Mouse (Mus musculus): ENCODE measurements at regions not wholly inside any gene's neighbourhood (a gene's known extent, or its start where the extent isn't known, plus 50 kb on each side); places are given as distances from the start of the nearest gene placed in this dataset.
A peak's percentile ranks its signal among the peaks of the same experiment; 100 is the strongest.

DNA sequence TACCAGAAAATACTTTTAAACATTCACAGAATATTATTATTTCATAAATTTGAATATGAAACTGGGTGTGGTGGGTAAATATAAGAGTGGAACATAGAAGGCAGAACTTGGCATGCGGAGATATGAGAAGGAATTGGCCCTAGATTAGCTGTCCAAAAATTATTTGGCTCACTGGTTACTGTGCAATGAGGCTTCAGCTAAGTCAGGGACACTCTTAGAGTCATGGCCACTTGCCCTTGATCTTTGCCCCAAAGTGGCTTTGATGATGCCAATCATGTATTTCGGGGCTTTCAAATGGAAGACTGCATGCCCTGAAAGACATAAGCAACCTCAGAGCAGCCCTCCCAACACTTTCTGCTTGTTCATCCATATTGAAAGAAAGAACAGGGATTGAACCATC, 76.9 kb downstream of the Pxdc1 start:
- no peak for DNase-seq (ENCODE audit: low spot score in 2 of 2)
- intact Hi-C loops (cut with DNase I) = no loop called here

- intact Hi-C loops (cut with DNase I) = no loop called here
- peak; percentile 6 to 12 for DNase-seq (ENCODE audit: low spot score in 2 of 2)
These were observed 77.3 kb downstream of the Pxdc1 start for GRCm38 (mm10) chr13:34575997-34576314.

- intact Hi-C loops (cut with DNase I) = no loop called here
- peak in 1 of 2 experiments; percentile 5 for DNase-seq (ENCODE audit: low spot score in 2 of 2)
These were observed 77.9 kb downstream of the Pxdc1 start for GRCm38 (mm10) chr13:34575179-34575996.

DNA sequence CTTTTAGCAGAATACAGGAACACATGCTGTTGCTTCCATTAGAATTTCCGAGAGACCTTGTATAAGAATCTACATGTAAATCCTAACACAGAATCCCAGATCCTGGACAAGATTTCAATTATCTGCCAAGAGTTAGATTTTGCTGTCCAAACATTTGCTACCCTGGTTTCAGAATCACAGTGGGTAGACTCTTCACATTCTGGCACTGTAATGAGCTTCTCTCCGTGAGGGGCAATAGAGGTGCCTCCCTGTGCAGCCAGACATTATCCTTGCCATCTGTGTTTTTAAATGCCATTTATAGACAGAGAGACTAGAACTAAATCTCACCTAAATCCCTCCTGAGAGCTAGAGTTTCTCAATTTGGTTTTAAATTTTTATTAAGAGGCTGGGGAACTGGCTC, 84.0 kb downstream of the Pxdc1 start:
- intact Hi-C loops (cut with DNase I) = no loop called here
- DNase-seq (ENCODE audit: low spot score in 2 of 2) = no peak

DNA sequence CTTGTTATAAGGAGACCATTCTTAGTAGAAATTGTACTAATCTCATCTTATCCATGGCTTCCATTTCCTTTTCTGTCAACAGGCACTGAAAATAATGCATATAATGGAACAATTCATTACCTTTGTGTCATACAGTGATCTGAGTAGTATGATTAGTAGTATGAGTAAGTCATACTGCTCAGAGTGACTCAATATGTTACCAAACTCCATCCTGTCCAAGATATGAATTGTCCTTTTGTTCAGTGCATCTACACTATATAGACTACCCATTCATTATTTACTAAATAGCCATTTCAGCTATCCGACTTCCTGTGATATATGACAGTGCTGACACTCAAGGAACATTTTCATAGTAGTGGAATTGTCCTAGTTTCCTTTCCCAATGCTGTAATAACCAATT, 86.6 kb downstream of the Pxdc1 start:
- DNase-seq (ENCODE audit: low spot score in 2 of 2) = no peak
- intact Hi-C loops (cut with DNase I) = no loop called here

DNA sequence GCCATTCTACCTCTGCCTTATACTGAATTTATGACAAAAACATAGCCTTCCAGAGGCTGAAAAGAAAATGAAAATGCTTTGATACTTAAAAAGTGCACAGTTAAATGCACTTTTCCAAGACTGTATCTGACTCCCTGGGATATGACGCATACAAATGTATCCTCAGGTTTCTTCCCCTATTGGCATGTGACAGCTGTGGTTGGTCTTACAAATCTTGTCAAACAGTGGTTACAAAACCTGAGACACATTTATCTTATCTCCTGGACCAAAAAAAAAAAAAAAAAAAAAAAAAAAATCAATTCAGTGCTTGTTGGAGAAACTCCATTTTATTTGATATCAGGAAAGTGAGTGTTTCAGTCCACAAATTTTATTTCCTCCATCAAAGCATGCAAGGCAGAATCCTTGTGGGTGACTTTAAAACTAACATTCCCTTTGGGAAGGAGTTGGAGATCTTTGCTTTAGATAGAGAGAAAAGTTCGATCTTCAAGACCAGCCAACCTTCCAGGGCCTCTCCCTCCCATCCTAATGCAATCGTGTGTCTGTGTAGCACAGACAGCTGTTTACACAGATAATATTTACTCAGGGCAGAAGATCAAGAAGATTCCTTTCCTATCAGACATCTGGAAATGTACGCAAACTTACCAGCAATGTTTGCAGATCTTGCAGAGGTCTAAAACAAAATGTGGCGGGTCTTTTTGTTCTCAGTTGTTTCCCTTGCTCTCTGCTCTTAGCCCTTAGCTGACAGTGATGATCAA, 103.0 kb downstream of the Pxdc1 start:
- no peak for DNase-seq (ENCODE audit: low spot score in 2 of 2)
- intact Hi-C loops (cut with DNase I) = no loop called here

DNA sequence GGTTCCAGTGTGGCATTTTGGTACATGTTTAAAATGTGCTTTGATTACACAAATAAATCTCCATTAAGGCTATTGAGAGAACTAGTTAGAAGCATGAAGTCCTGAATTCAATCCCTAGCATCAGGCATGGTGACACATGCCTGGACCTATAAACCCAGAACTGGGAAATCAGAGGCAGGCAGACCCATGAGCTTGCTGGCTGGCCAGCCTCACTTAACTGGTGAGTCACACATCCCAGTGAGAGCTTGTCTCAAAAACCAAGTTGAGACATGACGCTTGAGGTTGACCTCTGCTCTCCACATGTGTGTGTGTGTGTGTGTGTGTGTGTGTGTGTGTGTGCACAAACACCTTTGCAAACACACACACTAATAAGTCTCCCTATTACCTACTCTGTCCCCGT, 112.6 kb downstream of the Pxdc1 start:
- intact Hi-C loops (cut with DNase I) = no loop called here
- DNase-seq (ENCODE audit: low spot score in 2 of 2) = no peak

DNA sequence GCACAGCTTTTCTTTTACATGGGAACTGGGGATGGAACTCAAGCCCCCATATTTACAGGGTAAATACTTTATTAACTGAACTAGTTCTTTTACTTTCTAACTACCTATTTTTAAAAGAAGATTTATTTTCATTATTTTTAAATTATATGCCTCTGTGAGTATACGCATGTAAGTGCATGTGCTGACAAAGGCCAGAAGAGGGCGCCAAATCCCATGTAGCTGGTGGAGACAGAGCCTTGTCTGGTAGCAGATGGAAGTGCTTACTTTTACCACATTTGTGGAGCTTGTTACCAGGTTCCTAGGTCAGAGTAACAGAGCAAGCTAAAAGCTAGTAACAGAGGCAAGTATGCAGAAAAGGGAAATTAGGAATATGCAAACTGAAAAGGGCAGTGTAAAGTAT, 119.4 kb downstream of the Pxdc1 start:
- DNase-seq (ENCODE audit: low spot score in 2 of 2) = no peak
- intact Hi-C loops (cut with DNase I) = no loop called here

- no peak for DNase-seq (ENCODE audit: low spot score in 2 of 2)
These were observed 142.0 kb downstream of the Pxdc1 start for GRCm38 (mm10) chr13:34511332-34511731.

DNA sequence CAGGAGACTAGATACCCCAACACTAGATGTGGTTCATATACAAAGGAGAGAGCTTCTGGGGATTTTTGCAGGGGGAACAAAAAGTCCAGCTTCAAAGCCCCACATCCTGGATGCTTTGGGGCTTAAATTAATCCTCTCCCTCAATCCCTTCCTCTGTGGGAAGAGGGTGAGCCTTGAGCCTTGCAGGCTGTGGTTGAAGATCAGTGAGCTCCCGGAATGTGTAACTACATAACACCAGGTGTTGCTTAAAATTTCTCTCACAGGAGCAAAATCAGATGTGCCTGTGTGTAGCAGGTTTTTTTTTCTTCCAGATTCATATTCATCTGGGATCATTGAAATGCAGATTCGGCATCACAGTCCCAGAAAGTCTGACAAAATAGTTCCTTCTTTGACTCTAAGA, 146.1 kb downstream of the Pxdc1 start:
- intact Hi-C loops (cut with DNase I) = no loop called here
- DNase-seq (ENCODE audit: low spot score in 2 of 2) = no peak

More at GRCm38 (mm10) chr13:34511332-34511731, 142.0 kb downstream of the Pxdc1 start:
- intact Hi-C loops (cut with DNase I) = no loop called here

DNA sequence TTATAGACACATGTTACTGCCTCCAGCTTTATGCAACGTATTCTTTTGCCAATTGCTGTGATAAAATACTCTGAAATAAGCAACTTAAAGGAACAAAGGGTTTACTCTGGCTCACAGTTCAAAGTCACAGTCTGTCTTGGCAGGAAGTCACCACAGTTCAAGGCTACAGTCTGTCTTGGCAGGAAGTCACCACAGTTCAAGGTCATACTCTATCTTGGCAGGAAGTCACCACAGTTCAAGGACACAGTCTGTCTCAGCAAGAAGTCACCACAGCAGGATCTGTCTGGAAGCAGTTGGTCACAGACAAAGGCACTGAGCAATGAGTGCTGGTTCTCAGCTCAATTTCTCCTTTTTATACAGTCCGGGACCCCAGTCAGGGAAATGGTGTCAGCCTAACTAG, 147.4 kb downstream of the Pxdc1 start:
- no peak for DNase-seq (ENCODE audit: low spot score in 2 of 2)
- intact Hi-C loops (cut with DNase I) = no loop called here

DNA sequence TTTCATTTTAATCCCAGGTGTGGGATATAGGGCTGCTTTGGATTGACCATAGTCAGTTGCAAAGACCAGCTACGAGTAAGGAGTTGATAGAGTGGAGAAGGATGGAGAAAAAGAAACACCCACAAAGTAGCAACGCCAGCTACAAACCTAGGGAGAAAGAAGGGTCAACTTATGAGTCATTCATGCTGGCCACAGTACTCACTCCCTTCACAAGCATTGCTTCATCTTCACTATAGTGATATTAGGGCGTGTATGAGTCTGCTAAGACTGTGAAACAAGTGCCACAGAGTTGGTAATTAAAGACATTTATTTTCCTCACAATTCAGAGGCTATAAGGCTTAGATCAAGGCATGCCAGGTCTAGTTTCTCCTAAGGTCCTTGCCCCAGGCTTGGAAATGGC, 148.4 kb downstream of the Pxdc1 start:
- intact Hi-C loops (cut with DNase I) = no loop called here
- DNase-seq (ENCODE audit: low spot score in 2 of 2) = no peak

DNA sequence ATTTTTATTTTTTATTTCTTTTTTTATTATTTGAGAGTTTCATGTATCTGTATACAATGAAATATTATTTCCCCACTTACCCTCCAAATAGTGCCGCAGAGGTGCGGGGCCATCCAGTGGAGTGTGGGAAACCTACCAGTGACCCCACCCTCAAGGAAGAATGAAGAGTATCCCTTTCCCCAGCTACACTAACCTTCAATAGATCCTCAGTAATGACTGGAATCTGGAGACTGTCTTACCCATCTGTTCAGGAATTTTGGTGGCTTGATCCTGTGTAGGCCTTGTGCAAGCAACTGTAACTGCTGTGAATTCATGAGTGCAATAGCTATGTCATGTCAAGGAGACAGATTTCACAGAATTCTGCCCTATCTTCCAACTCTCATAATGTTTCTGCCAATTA, 153.9 kb upstream of the Slc22a23 start:
- DNase-seq (ENCODE audit: low spot score in 2 of 2) = no peak
- intact Hi-C loops (cut with DNase I) = no loop called here

GRCm38 (mm10) chr13:34497667-34498066, 152.7 kb upstream of the Slc22a23 start:
- no peak for DNase-seq (ENCODE audit: low spot score in 2 of 2)
- intact Hi-C loops (cut with DNase I) = no loop called here

GRCm38 (mm10) chr13:34484831-34485230, 139.8 kb upstream of the Slc22a23 start:
- DNase-seq (ENCODE audit: low spot score in 2 of 2) = no peak
- intact Hi-C loops (cut with DNase I) = no loop called here

- intact Hi-C loops (cut with DNase I) = no loop called here
- no peak for DNase-seq (ENCODE audit: low spot score in 2 of 2)
These were observed 136.5 kb upstream of the Slc22a23 start for GRCm38 (mm10) chr13:34481461-34481860.

- no peak for DNase-seq (ENCODE audit: low spot score in 2 of 2)
- intact Hi-C loops (cut with DNase I) = no loop called here
These were observed 125.4 kb upstream of the Slc22a23 start for GRCm38 (mm10) chr13:34470410-34470809.

DNA sequence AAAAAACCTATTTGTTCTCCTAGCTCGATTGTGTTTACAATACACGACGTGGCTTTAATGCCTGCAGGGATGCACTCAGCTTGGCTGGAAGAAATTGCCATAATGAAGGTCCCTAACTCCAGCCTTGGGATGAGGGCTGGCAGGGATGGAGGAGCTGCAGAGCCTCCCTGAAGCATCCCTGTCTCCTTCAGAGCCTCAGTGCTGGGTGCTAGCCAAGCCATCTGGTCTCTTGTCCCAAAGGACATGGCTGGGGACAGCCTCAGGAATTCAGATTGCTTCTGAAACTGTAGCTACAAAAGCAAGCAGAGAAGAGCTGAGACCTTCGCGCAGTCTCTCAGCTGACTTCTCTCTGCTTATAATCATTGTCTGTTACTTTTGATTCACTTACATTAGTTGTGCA, 124.6 kb upstream of the Slc22a23 start:
- intact Hi-C loops (cut with DNase I) = no loop called here

GRCm38 (mm10) chr13:34468132-34468748, 123.3 kb upstream of the Slc22a23 start:
- intact Hi-C loops (cut with DNase I) = no loop called here
- DNase-seq (ENCODE audit: low spot score in 2 of 2) = no peak

More for the DNA sequence above, 124.6 kb upstream of the Slc22a23 start:
- DNase-seq (ENCODE audit: low spot score in 2 of 2) = no peak

DNA sequence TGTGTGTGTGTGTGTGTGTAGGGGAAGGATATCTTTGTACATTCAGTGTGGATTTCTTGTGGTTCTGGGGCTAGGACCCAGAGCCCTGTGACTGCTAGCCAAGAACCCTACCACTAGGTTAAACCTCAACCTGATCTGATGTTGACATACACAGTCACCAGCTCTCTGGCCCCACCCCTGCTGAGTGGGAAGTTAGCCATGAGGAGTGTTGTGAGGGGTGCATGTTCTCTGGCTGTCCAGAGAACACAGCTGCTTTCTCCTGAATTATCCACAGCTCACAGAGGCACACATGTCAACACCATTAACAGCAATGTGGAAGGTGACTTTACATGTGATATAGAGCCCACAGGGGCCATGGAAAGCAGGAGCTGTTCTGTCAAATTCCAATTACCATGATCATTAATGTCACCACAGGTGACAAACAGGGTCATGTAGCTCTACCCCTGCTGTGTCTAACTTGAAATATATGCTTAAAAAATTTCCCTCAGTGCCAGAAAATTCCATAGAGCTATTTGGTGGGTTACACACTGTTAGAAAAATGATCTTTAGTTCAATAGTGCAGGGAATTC, 121.0 kb upstream of the Slc22a23 start:
- no peak for DNase-seq (ENCODE audit: low spot score in 2 of 2)
- intact Hi-C loops (cut with DNase I) = no loop called here

GRCm38 (mm10) chr13:34465456-34465855, 120.5 kb upstream of the Slc22a23 start:
- intact Hi-C loops (cut with DNase I) = no loop called here

More at GRCm38 (mm10) chr13:34465456-34465855, 120.5 kb upstream of the Slc22a23 start:
- no peak for DNase-seq (ENCODE audit: low spot score in 2 of 2)
